Mouse (Mus musculus) liver, postnatal 0 days (tissue): ENCODE results near the gene Arl5c.

Source experiments
- CTCF ChIP-seq: sonication (generic); IDR thresholded peaks from 2 replicates; pipeline ENCODE4 v1.5.1; 2016; ENCODE audit warnings: antibody characterized with exemption, low read depth
- EP300 ChIP-seq: IDR thresholded peaks from 2 replicates; pipeline ENCODE4 v1.6.1; 2016; ENCODE audit warnings: antibody characterized with exemption, low read depth, mild to moderate bottlenecking

DNA sequence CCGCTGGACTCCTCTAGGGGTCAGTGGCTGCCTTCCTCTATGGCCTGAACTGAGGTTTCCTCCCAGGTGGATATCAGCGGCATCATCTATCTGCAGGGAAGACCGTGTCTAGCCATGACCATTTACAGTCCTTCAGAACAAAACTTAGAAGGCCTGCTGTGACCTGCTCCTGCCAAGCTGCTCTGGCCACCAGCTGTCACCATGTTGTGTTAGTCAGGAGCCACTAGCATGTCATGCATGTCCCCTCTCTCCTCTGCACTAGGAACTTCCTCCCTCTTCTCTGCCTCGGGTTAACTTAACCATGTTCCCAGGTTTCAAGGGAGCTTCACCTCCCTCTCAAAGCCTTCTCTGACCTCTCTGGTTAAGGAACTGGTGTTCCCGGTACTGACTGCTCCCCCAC, 3.8 kb upstream of the Arl5c start:
- TF ChIP-seq CTCF (no peak), EP300 (no peak)
